Mouse (Mus musculus) subcutaneous adipose tissue, adult 2 months (tissue): ENCODE measurements around the gene Tfap2c. TPM values are rescaled to one million over a fixed set of nuclear protein-coding genes. Genes with fewer than 3 reads are reported as not detected.

ENCODE experiments used
- polyA plus RNA-seq: library from polyadenylated mRNA; depleted of rRNA; stranded (reverse); fragments of >200 nt; gene quantifications from 2 replicates; pipeline ENCODE4 v1.2.3, GENCODE M21; 2012; ENCODE audit warnings: low replicate concordance; rRNA removed

The Tfap2c gene
- 0.95 TPM in 1 of 2 replicates, not detected in the other for polyA plus RNA-seq

GRCm38 (mm10) chr2:172549371-172550155, at the start of gene Tfap2c:
Gene Tfap2c (plus strand): TSS chr2:172549593.

Other genes starting within 250 kb of the Tfap2c start
- 12.8 and 13.9 TPM in 2 replicates for gene Fam210b, start 204.0 kb upstream of the Tfap2c start, polyA plus RNA-seq
- gene Aurka, start 179.1 kb upstream of the Tfap2c start, polyA plus RNA-seq = 2.2 and 10.3 TPM in 2 replicates
- gene Cstf1, start 178.9 kb upstream of the Tfap2c start, polyA plus RNA-seq = 32.0 and 52.0 TPM in 2 replicates
- 1.4 and 1.6 TPM in 2 replicates for gene Cass4, start 155.8 kb upstream of the Tfap2c start, polyA plus RNA-seq
- gene Rtf2, start 109.0 kb upstream of the Tfap2c start, polyA plus RNA-seq = 63.8 and 100 TPM in 2 replicates
- not detected in 2 replicates for gene Gcnt7, start 91.0 kb upstream of the Tfap2c start, polyA plus RNA-seq
- gene Fam209, start 77.1 kb upstream of the Tfap2c start, polyA plus RNA-seq = not detected in 2 replicates